Mouse (Mus musculus) limb, embryonic 10.5 days (tissue): ENCODE measurements at regions not wholly inside any gene's neighbourhood (a gene's known extent, or its start where the extent isn't known, plus 50 kb on each side); places are given as distances from the start of the nearest gene placed in this dataset.
A peak's percentile ranks its signal among the peaks of the same experiment; 100 is the strongest.

Source experiments
- DNase-seq: peaks from one replicate; pipeline ENCODE4 v3.0.0-alpha.2; 2017; ENCODE audit warnings: low spot score
- H3K27ac ChIP-seq: fragments of 300-500 bp; sonication (generic); 2 replicates; pipeline ENCODE4 v1.5.1; 2016; ENCODE audit warnings: mild to moderate bottlenecking
- H3K27me3 ChIP-seq: fragments of 300-500 bp; sonication (generic); 2 replicates; pipeline ENCODE4 v1.6.1; 2016; ENCODE audit warnings: low read depth, mild to moderate bottlenecking; ENCODE audit not compliant: poor library complexity, severe bottlenecking
- H3K36me3 ChIP-seq: fragments of 300-500 bp; sonication (generic); 2 replicates; pipeline ENCODE4 v1.6.1; 2016; ENCODE audit warnings: mild to moderate bottlenecking, moderate library complexity
- H3K4me1 ChIP-seq: fragments of 300-500 bp; sonication (generic); 2 replicates; pipeline ENCODE4 v1.6.1; 2016
- H3K4me3 ChIP-seq: fragments of 300-500 bp; sonication (generic); 2 replicates; pipeline ENCODE4 v1.5.1; 2016; ENCODE audit warnings: mild to moderate bottlenecking, moderate library complexity
- H3K9me3 ChIP-seq: fragments of 300-500 bp; sonication (generic); replicated peaks from 2 replicates; pipeline ENCODE4 v1.6.1; 2016; ENCODE audit warnings: mild to moderate bottlenecking
- WGBS: fragments of 180-500 bp; shearing (Covaris S2); methylation state at CpG from one replicate; pipeline ENCODE4 v1.1.7; 2016; 5-methylcytosine and 5-hydroxymethylcytosine counted together

GRCm38 (mm10) chr7:74107176-74107928, 93.9 kb upstream of the St8sia2 start:
- DNase-seq, result no peak
- 79% methylated on average over 5 of the region's 5 CpGs for WGBS
- no peaks in the 10 kb centered on the region for H3K27me3 ChIP-seq
- H3K4me3 ChIP-seq, result no peak overlapping the region
- no peaks in the 10 kb centered on the region for H3K9me3 ChIP-seq
- H3K4me1 ChIP-seq, result peaks cover 12% of the 10 kb centered on the region
- H3K36me3 ChIP-seq, result no peaks in the 10 kb centered on the region
- H3K27ac ChIP-seq, result no peak overlapping the region

GRCm38 (mm10) chr7:74091402-74092025, 78.0 kb upstream of the St8sia2 start:
- 73% methylated on average over 3 of the region's 3 CpGs for WGBS
- H3K9me3 ChIP-seq, result no peaks in the 10 kb centered on the region
- H3K4me3 ChIP-seq, result no peak overlapping the region
- no peaks in the 10 kb centered on the region for H3K27me3 ChIP-seq
- H3K27ac ChIP-seq, result no peak overlapping the region
- peaks cover 7% of the 10 kb centered on the region for H3K4me1 ChIP-seq
- no peaks in the 10 kb centered on the region for H3K36me3 ChIP-seq
- DNase-seq, result no peak

- no peak overlapping the region for H3K27ac ChIP-seq
- H3K4me1 ChIP-seq, result peaks cover 23% of the 10 kb centered on the region
- H3K36me3 ChIP-seq, result no peaks in the 10 kb centered on the region
- H3K9me3 ChIP-seq, result no peaks in the 10 kb centered on the region
- WGBS, result 51% methylated on average over 4 of the region's 4 CpGs
- H3K27me3 ChIP-seq, result no peaks in the 10 kb centered on the region
- no peak for DNase-seq
- H3K4me3 ChIP-seq, result no peak overlapping the region
Measured at GRCm38 (mm10) chr7:74080846-74081235, 67.4 kb upstream of the St8sia2 start.

GRCm38 (mm10) chr7:74080079-74080845, 66.8 kb upstream of the St8sia2 start:
- no peak overlapping the region for H3K27ac ChIP-seq
- H3K4me1 ChIP-seq, result peaks cover 23% of the 10 kb centered on the region
- H3K27me3 ChIP-seq, result no peaks in the 10 kb centered on the region
- 56% methylated on average over 9 of the region's 9 CpGs for WGBS
- H3K4me3 ChIP-seq, result no peak overlapping the region
- H3K36me3 ChIP-seq, result no peaks in the 10 kb centered on the region
- DNase-seq, result no peak
- no peaks in the 10 kb centered on the region for H3K9me3 ChIP-seq

GRCm38 (mm10) chr7:74072632-74073031, 59.1 kb upstream of the St8sia2 start:
- 44% methylated on average over 3 of the region's 3 CpGs for WGBS

GRCm38 (mm10) chr7:74070836-74071235, 57.3 kb upstream of the St8sia2 start:
- Histone ChIP-seq H3K4me1 (peaks cover 12% of the 10 kb centered on the region), H3K36me3 (no peaks in the 10 kb centered on the region), H3K4me3 (no peak overlapping the region), H3K27ac (no peak overlapping the region), H3K9me3 (no peaks in the 10 kb centered on the region), H3K27me3 (no peaks in the 10 kb centered on the region)
- DNase-seq, result no peak
- 91% methylated on average over 2 of the region's 2 CpGs for WGBS

More at GRCm38 (mm10) chr7:74072632-74073031, 59.1 kb upstream of the St8sia2 start:
- Histone ChIP-seq H3K4me1 (peaks cover 8% of the 10 kb centered on the region), H3K9me3 (no peaks in the 10 kb centered on the region), H3K36me3 (no peaks in the 10 kb centered on the region), H3K4me3 (no peak overlapping the region), H3K27me3 (no peaks in the 10 kb centered on the region), H3K27ac (no peak overlapping the region)
- no peak for DNase-seq

GRCm38 (mm10) chr7:74065449-74066099, 52.1 kb upstream of the St8sia2 start:
- no peak overlapping the region for H3K4me3 ChIP-seq
- 61% methylated on average over 4 of the region's 4 CpGs for WGBS
- H3K36me3 ChIP-seq, result no peaks in the 10 kb centered on the region
- H3K27me3 ChIP-seq, result no peaks in the 10 kb centered on the region
- peak; percentile 35 for DNase-seq
- H3K27ac ChIP-seq, result peak overlapping the region; percentile 66
- peaks cover 24% of the 10 kb centered on the region for H3K4me1 ChIP-seq
- no peaks in the 10 kb centered on the region for H3K9me3 ChIP-seq
